Mouse (Mus musculus): ENCODE results near the gene Bcl11a. TPM values are rescaled to one million over a fixed set of nuclear protein-coding genes. Genes with fewer than 3 reads are reported as not detected.

Bcl11a gene
- polyA plus RNA-seq (2012; rRNA removed): 1.3 and 2.4 TPM in 2 replicates

GRCm38 (mm10) chr11:24077795-24078705, at the start of gene Bcl11a:
Gene Bcl11a (plus strand): TSS chr11:24078056.
- no peak for DNase-seq (ENCODE audit: low spot score)

GRCm38 (mm10) chr11:24044025-24044424, 33.8 kb upstream of the Bcl11a start:
- DNase-seq (ENCODE audit: low spot score): no peak

- DNase-seq (ENCODE audit: low spot score): peak; percentile 73
Measured at GRCm38 (mm10) chr11:24049226-24050031, 28.4 kb upstream of the Bcl11a start.

- no peak for DNase-seq (ENCODE audit: low spot score)
Measured at GRCm38 (mm10) chr11:24050032-24050757, 27.7 kb upstream of the Bcl11a start.

GRCm38 (mm10) chr11:24052882-24053281, 25.0 kb upstream of the Bcl11a start:
- no peak for DNase-seq (ENCODE audit: low spot score)

- DNase-seq (ENCODE audit: low spot score): no peak
Measured at GRCm38 (mm10) chr11:24059137-24059536, 18.7 kb upstream of the Bcl11a start.

- DNase-seq (ENCODE audit: low spot score): no peak
Measured at GRCm38 (mm10) chr11:24060428-24060827, 17.4 kb upstream of the Bcl11a start.

- DNase-seq (ENCODE audit: low spot score): no peak
Measured at GRCm38 (mm10) chr11:24061819-24062218, 16.0 kb upstream of the Bcl11a start.

GRCm38 (mm10) chr11:24062495-24063096, 15.3 kb upstream of the Bcl11a start:
- no peak for DNase-seq (ENCODE audit: low spot score)

GRCm38 (mm10) chr11:24064221-24064620, 13.6 kb upstream of the Bcl11a start:
- DNase-seq (ENCODE audit: low spot score): no peak

GRCm38 (mm10) chr11:24065313-24065712, 12.5 kb upstream of the Bcl11a start:
- DNase-seq (ENCODE audit: low spot score): no peak

- DNase-seq (ENCODE audit: low spot score): no peak
Measured at GRCm38 (mm10) chr11:24074021-24074591, 3.8 kb upstream of the Bcl11a start.

- DNase-seq (ENCODE audit: low spot score): no peak
Measured at GRCm38 (mm10) chr11:24074634-24075104, 3.2 kb upstream of the Bcl11a start, which contains the start of gene A830031A19Rik. Gene A830031A19Rik (minus strand): TSS chr11:24075054.

- no peak for DNase-seq (ENCODE audit: low spot score)
Measured at GRCm38 (mm10) chr11:24075486-24076126, 2.2 kb upstream of the Bcl11a start.

- DNase-seq (ENCODE audit: low spot score): no peak
Measured at GRCm38 (mm10) chr11:24076127-24076650, 1.7 kb upstream of the Bcl11a start.

- peak; percentile 33 for DNase-seq (ENCODE audit: low spot score)
Measured at GRCm38 (mm10) chr11:24076821-24077730, 780 bp upstream of the Bcl11a start.

GRCm38 (mm10) chr11:24078706-24079316, 955 bp downstream of the Bcl11a start:
- DNase-seq (ENCODE audit: low spot score): peak; percentile 29

Data from urinary bladder, adult 2 months (tissue).